Mouse (Mus musculus) olfactory bulb, adult 2 months (tissue): ENCODE measurements around the gene Sept1.

ENCODE experiments used
- CTCF ChIP-seq: fragments of 200-500 bp; IDR thresholded peaks from 2 replicates; pipeline ENCODE4 v1.5.1; 2012; ENCODE audit warnings: low read depth, mild to moderate bottlenecking, low read length, moderate library complexity; ENCODE audit not compliant: insufficient read depth
- POLR2A ChIP-seq: fragments of 200-500 bp; IDR thresholded peaks from 2 replicates; pipeline ENCODE4 v1.6.1; 2012; ENCODE audit warnings: mild to moderate bottlenecking, low read depth, low read length, moderate library complexity; ENCODE audit not compliant: insufficient read depth

- TF ChIP-seq POLR2A (no peak; the same call in 1 of the 2 replicates), CTCF (no peak)
Measured at GRCm38 (mm10) chr7:127244658-127245510, 12.0 kb upstream of the Sept1 start.
